In genomic region chr9:13671125-13671769, GRCm38 (mm10) we compare ENCODE assay signal across 11 mouse cellular contexts.
DNase-seq lines count a peak whose midpoint lies in the region; ATAC-seq and TF ChIP-seq lines count a peak whose summit lies in the region.
"Had no signal": no experiment of that assay in that cellular context is flagged by ENCODE, and none has a peak within 500 bp of the region (broad histone marks: within the 10 kb centered on the region; RNA-seq: fewer than 3 reads in every experiment).

No protein-coding gene starts in this region.

- H3K36me3 ChIP-seq in kidney, postnatal 0 days (ENCODE audit: insufficient read depth, low read length) = no peaks in the 10 kb centered on the region
- H3K36me3 ChIP-seq in neural tube, embryonic 14.5 days (ENCODE audit: control insufficient read depth, insufficient read depth, low read length) = no peaks in the 10 kb centered on the region
- H3K36me3 ChIP-seq: embryonic facial prominence, embryonic 15.5 days had no signal

- H3K27me3 ChIP-seq in kidney, postnatal 0 days (ENCODE audit: insufficient read depth, low read length) = no peaks in the 10 kb centered on the region
- H3K27me3 ChIP-seq in neural tube, embryonic 14.5 days (ENCODE audit: control insufficient read depth, insufficient read depth, low read length) = no peaks in the 10 kb centered on the region
- H3K27me3 ChIP-seq: embryonic facial prominence, embryonic 15.5 days had no signal

- ATAC-seq in kidney, postnatal 0 days (replicated peaks; ENCODE audit: low FRiP score, low read depth) = no peak
- peak; percentile 49; the same call in 1 of the 2 replicates for ATAC-seq in neural tube, embryonic 14.5 days (ENCODE audit: low read depth)
- ATAC-seq in monocyte, adult 5-6 weeks (replicated peaks; ENCODE audit: insufficient number of reproducible peaks, low FRiP score, low TSS enrichment, poor library complexity, severe bottlenecking) = no peak

- H3K9ac ChIP-seq in kidney, postnatal 0 days (ENCODE audit: low read depth, low read length) = no peak overlapping the region
- no peak overlapping the region for H3K9ac ChIP-seq in neural tube, embryonic 14.5 days (replicated peaks; ENCODE audit: low read depth, low read length)
- H3K9ac ChIP-seq: embryonic facial prominence, embryonic 15.5 days had no signal

- no peak overlapping the region for H3K4me2 ChIP-seq in kidney, postnatal 0 days (ENCODE audit: low read length)
- H3K4me2 ChIP-seq in neural tube, embryonic 14.5 days (ENCODE audit: low read depth, low read length) = no peak overlapping the region
- H3K4me2 ChIP-seq: embryonic facial prominence, embryonic 15.5 days had no signal

- peak; percentile 35; the same call in 1 of the 2 replicates for TF ChIP-seq CTCF in kidney, postnatal 0 days (IDR thresholded peaks at IDR 0.05; ENCODE audit: low read depth)

- DNase-seq in kidney, postnatal 0 days (ENCODE audit: low spot score) = no peak
- DNase-seq in kidney, adult 11 months = no peak
- no peak for DNase-seq in neural tube, embryonic 10.5 days (ENCODE audit: extremely low spot score, low spot score)
- peak; percentile 68 to 69 for DNase-seq in cerebellum, postnatal 25 days
- DNase-seq in adrenal gland, adult 2 months = no peak
- DNase-seq in urinary bladder, adult 2 months (ENCODE audit: low spot score) = no peak
- DNase-seq: kidney, adult 2 months; right cerebral cortex, postnatal 14 days had no signal

- H3K4me1 ChIP-seq in kidney, postnatal 0 days (replicated peaks; ENCODE audit: insufficient read depth, low read length) = no peaks in the 10 kb centered on the region
- H3K4me1 ChIP-seq in neural tube, embryonic 14.5 days (ENCODE audit: control insufficient read depth, insufficient read depth, low read length) = no peaks in the 10 kb centered on the region
- H3K4me1 ChIP-seq: embryonic facial prominence, embryonic 15.5 days had no signal

- no peak overlapping the region for H3K4me3 ChIP-seq in kidney, postnatal 0 days (replicated peaks; ENCODE audit: low read depth, low read length)
- no peak overlapping the region for H3K4me3 ChIP-seq in neural tube, embryonic 14.5 days (ENCODE audit: low read depth, low read length)
- H3K4me3 ChIP-seq: embryonic facial prominence, embryonic 15.5 days had no signal

- H3K9me3 ChIP-seq in kidney, postnatal 0 days (replicated peaks; ENCODE audit: low read length) = no peaks in the 10 kb centered on the region
- H3K9me3 ChIP-seq in neural tube, embryonic 14.5 days (ENCODE audit: control insufficient read depth, low read length) = no peaks in the 10 kb centered on the region
- H3K9me3 ChIP-seq: embryonic facial prominence, embryonic 15.5 days had no signal

- 90% methylated on average over 3 of the region's 3 CpGs for WGBS in kidney, postnatal 0 days
- 82% methylated on average over 3 of the region's 3 CpGs for WGBS in neural tube, embryonic 14.5 days

- H3K27ac ChIP-seq in kidney, postnatal 0 days = no peak overlapping the region
- H3K27ac ChIP-seq in neural tube, embryonic 14.5 days (ENCODE audit: low read depth, low read length) = no peak overlapping the region
- H3K27ac ChIP-seq: embryonic facial prominence, embryonic 15.5 days had no signal

Comparison
In these comparisons a context has a peak if more than half of its experiments do, and no peak if none do; other contexts are left out.
1. DNase-seq: peak in cerebellum, postnatal 25 days (2 of 2); none in kidney, postnatal 0 days (single experiment), kidney, adult 11 months (single experiment), neural tube, embryonic 10.5 days (single experiment), adrenal gland, adult 2 months (single experiment) and urinary bladder, adult 2 months (single experiment).